Mouse (Mus musculus): ENCODE data around the gene Rnase9.

GRCm38 (mm10) chr14:51015780-51016179, 25.9 kb downstream of the Rnase9 start:
- no peak for TF ChIP-seq CTCF (IDR thresholded peaks at IDR 0.05)
- TF ChIP-seq EP300 (IDR thresholded peaks at IDR 0.05): no peak
